Mouse (Mus musculus) lung, embryonic 14.5 days (tissue): ENCODE data around the gene Fam81a. TPM values are rescaled to one million over a fixed set of nuclear protein-coding genes. Genes with fewer than 3 reads are reported as not detected.
A peak's percentile ranks its signal among the peaks of the same experiment; 100 is the strongest.

Source experiments
- ATAC-seq: fragments of 200-750 bp; cut with Nextera tagmentation; 2 replicates; pipeline ENCODE4 v1.8.0; 2017; ENCODE audit warnings: mild to moderate bottlenecking, moderate TSS enrichment, moderate library complexity; ENCODE audit not compliant: insufficient read depth
- DNase-seq: peaks from one replicate; pipeline ENCODE4 v3.0.0-alpha.2; 2015
- H3K27ac ChIP-seq: fragments of 300-500 bp; sonication (generic); 2 replicates; pipeline ENCODE4 v1.5.1; 2014; ENCODE audit warnings: low read depth, mild to moderate bottlenecking, moderate library complexity
- H3K27me3 ChIP-seq: fragments of 300-500 bp; sonication (generic); 2 replicates; pipeline ENCODE4 v1.6.1; 2014; ENCODE audit warnings: low read length, control low read depth; ENCODE audit not compliant: insufficient read depth
- H3K36me3 ChIP-seq: fragments of 300-500 bp; sonication (generic); 2 replicates; pipeline ENCODE4 v1.6.1; 2014; ENCODE audit warnings: control low read depth; ENCODE audit not compliant: insufficient read depth
- H3K4me1 ChIP-seq: fragments of 300-500 bp; sonication (generic); 2 replicates; pipeline ENCODE4 v1.6.1; 2014; ENCODE audit warnings: antibody characterized with exemption, control low read depth; ENCODE audit not compliant: insufficient read depth
- H3K4me2 ChIP-seq: fragments of 300-500 bp; sonication (generic); 2 replicates; pipeline ENCODE4 v1.6.1; 2014; ENCODE audit warnings: mild to moderate bottlenecking
- H3K4me3 ChIP-seq: fragments of 300-500 bp; sonication (generic); 2 replicates; pipeline ENCODE4 v1.5.1; 2014; ENCODE audit warnings: low read depth, low read length
- H3K9ac ChIP-seq: fragments of 300-500 bp; sonication (generic); 2 replicates; pipeline ENCODE4 v1.6.1; 2014
- H3K9me3 ChIP-seq: fragments of 300-500 bp; sonication (generic); 2 replicates; pipeline ENCODE4 v1.6.1; 2016; ENCODE audit warnings: low read depth, low read length, control low read depth
- CTCF ChIP-seq: IDR thresholded peaks from 2 replicates; pipeline ENCODE4 v1.5.1; 2016; ENCODE audit warnings: antibody characterized with exemption, low read depth
- WGBS: fragments of 180-500 bp; shearing (Covaris S2); extraction: QIAGEN DNeasy Blood & Tissue Kit; methylation state at CpG from one replicate; pipeline ENCODE4 v1.1.7; 2014; 5-methylcytosine and 5-hydroxymethylcytosine counted together
- polyA plus RNA-seq: library from polyadenylated mRNA; unstranded; fragments of >200 nt; fragmentation: Nextera tagmentation; extraction: Ambion mirVana; gene quantifications from 2 replicates; pipeline ENCODE4 v1.2.1, GENCODE M21; 2014

Fam81a gene
- 4.2 and 6.0 TPM in 2 replicates for polyA plus RNA-seq

DNA sequence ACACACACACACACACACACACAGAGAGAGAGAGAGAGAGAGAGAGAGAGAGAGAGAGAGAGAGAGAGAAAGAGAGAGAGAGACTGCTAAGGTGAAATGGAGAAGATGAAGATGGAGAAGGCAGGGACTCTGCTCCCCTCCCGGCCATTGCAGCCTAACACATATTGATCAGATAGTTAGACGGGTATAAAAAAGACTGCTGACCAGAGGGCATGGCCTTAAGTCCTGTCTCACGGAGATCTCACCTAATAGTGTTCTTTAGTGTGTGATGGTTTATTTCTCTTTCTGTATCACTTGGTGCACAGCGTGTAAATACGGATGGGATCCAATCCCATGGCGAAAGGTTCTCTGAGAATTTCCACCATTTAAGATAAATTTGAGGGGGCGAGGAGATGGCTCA, at the start of gene Fam81a:
Fam81a (minus strand) TSS at position 101 of the 400 bp plus-strand sequence.
- Histone ChIP-seq H3K4me3 (peak within 1 kb of the TSS; percentile 60), H3K36me3 (no peaks in the 10 kb centered on the region), H3K4me1 (peaks cover 4% of the 10 kb centered on the region; the same call in 1 of the 2 replicates), H3K27ac (no peak within 1 kb of the TSS), H3K9me3 (no peaks in the 10 kb centered on the region), H3K27me3 (peaks cover 13% of the 10 kb centered on the region), H3K4me2 (peak within 1 kb of the TSS; percentile 99), H3K9ac (peak within 1 kb of the TSS; percentile 54)
- ATAC-seq (no peak), DNase-seq (no peak)
- no peak for TF ChIP-seq CTCF
- WGBS: 45% methylated on average over 7 of the region's 7 CpGs

DNA sequence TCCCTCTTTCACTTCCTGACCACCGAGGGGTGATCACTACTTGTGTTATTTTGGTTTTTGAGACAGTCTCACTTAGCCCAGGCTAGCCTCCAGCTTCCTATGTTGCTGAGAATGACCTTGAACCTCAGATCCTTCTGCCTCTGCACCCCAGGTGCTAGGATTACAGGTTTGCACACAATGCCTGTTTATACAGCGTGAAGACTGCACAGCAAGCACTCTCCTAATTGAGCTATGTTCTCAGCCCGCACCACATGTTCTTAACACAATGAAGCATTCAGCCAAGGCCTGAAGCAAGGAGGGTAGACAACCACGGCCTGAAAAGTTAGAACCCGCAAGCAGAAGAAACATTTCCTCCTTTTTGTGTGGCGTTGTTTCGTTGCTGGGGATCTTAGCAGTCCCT, 40.3 kb upstream of the Fam81a start:
- H3K4me3 ChIP-seq: no peak overlapping the region
- H3K9me3 ChIP-seq: no peaks in the 10 kb centered on the region
- DNase-seq: no peak
- H3K27me3 ChIP-seq: no peaks in the 10 kb centered on the region
- 67% methylated on average over 7 of the region's 7 CpGs for WGBS
- no peak overlapping the region for H3K27ac ChIP-seq
- no peaks in the 10 kb centered on the region for H3K4me1 ChIP-seq
- TF ChIP-seq CTCF: no peak
- ATAC-seq: no peak
- H3K4me2 ChIP-seq: no peak overlapping the region
- no peak overlapping the region for H3K9ac ChIP-seq
- H3K36me3 ChIP-seq: no peaks in the 10 kb centered on the region

DNA sequence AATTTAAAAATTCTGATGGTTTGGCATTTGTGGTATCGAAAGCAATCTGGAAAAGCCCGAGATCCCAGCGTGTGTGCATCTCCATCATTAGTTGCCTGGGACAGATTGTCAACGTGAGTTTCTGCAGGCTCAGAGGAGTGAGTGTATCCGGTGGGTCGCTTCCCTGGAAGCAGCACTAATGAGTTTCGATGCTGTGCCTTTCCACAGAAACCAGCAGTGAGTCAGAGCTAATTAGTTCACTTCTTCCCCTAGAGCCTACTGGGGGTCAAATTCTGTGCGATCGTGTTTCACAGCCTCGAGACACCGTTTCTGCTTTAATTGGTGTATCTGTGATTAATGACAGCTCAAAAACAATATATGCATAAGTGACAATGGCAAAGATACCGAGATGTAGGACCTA, 39.4 kb upstream of the Fam81a start:
- DNase-seq: no peak
- 67% methylated on average over 12 of the region's 12 CpGs for WGBS
- no peak for ATAC-seq
- no peak overlapping the region for H3K4me2 ChIP-seq
- H3K27ac ChIP-seq: no peak overlapping the region
- H3K9me3 ChIP-seq: no peaks in the 10 kb centered on the region
- no peaks in the 10 kb centered on the region for H3K36me3 ChIP-seq
- H3K4me1 ChIP-seq: no peaks in the 10 kb centered on the region
- H3K4me3 ChIP-seq: no peak overlapping the region
- no peak for TF ChIP-seq CTCF
- H3K9ac ChIP-seq: no peak overlapping the region
- no peaks in the 10 kb centered on the region for H3K27me3 ChIP-seq

DNA sequence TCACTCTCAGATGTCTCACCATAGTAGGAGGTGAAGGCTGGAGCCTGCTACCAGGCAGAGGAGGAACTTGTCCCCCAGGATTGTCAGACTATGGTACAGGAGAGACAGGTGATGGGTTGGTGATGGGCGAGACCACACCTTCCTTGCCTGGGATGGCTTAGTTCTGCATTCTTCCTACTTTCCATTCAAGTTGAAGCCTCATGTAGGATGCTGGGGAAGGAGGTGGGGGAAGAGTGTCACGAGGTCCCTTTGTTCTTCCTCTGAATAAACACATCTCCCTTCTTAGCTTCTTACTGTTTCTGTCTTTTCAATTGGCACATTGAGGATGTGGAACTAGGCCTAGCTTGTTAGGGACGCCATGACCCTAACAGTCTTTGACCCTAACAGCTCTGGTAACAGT, 33.9 kb upstream of the Fam81a start:
- no peak overlapping the region for H3K4me3 ChIP-seq
- ATAC-seq (no peak), DNase-seq (no peak)
- TF ChIP-seq CTCF: no peak
- H3K9ac ChIP-seq: no peak overlapping the region
- no peaks in the 10 kb centered on the region for H3K27me3 ChIP-seq
- H3K27ac ChIP-seq: no peak overlapping the region
- 73% methylated on average over 3 of the region's 3 CpGs for WGBS
- no peaks in the 10 kb centered on the region for H3K9me3 ChIP-seq
- no peaks in the 10 kb centered on the region for H3K4me1 ChIP-seq
- no peak overlapping the region for H3K4me2 ChIP-seq
- H3K36me3 ChIP-seq: no peaks in the 10 kb centered on the region

DNA sequence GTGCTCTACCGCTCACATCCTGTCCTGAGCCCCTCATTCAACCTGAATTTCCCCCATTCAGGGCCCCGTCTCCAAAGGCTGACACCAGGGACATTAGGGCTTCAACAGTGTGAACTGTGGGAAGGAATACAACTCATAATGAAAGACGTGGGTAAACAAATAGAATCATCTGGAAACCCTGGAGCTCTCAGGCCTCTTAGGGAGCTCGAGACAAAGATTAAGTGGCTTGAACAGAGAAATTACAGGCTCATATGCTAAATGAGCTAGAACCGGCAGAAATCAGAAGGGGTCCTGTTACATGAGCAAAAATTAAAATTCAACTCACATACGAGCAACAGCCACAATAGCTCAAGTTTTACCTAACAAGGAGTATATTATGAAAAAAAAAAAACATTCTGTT, 32.5 kb upstream of the Fam81a start:
- Histone ChIP-seq H3K9me3 (no peaks in the 10 kb centered on the region), H3K4me2 (no peak overlapping the region), H3K27me3 (no peaks in the 10 kb centered on the region), H3K4me1 (no peaks in the 10 kb centered on the region), H3K9ac (no peak overlapping the region), H3K4me3 (no peak overlapping the region), H3K36me3 (no peaks in the 10 kb centered on the region), H3K27ac (no peak overlapping the region)
- no peak for TF ChIP-seq CTCF
- ATAC-seq: no peak
- DNase-seq: no peak
- WGBS: 31% methylated on average over 6 of the region's 6 CpGs

DNA sequence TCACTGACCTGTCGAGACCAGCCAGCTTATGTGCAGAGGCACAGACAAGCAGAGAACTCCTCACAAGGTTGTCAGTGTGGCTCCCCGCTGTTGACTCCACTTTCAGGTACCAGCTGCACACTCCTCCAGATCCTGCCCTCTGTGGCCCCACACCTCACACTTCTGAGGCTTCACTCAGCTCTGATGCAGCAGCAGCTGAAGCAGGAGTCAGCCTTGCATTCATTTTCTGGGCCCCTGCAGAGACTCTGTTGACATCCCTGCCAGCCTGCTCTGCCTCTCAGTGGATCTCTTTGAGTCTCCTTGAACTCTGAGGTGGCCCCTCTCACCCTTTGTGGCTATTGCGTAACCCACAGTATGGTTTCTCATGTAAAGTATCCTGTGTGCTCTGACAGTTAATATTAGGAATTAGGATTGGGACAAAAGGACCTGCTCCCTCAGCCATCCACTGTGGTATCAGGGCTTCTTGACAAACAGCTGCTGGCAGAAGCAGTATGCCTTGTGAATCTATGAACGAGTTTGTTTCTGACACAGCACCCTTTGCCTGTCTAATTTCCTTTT, 32.0 kb upstream of the Fam81a start:
- no peaks in the 10 kb centered on the region for H3K4me1 ChIP-seq
- H3K9me3 ChIP-seq: no peaks in the 10 kb centered on the region
- H3K9ac ChIP-seq: no peak overlapping the region
- no peak overlapping the region for H3K27ac ChIP-seq
- no peaks in the 10 kb centered on the region for H3K27me3 ChIP-seq
- no peak for DNase-seq
- H3K36me3 ChIP-seq: no peaks in the 10 kb centered on the region
- H3K4me2 ChIP-seq: no peak overlapping the region
- 46% methylated on average over 4 of the region's 4 CpGs for WGBS
- TF ChIP-seq CTCF: no peak
- H3K4me3 ChIP-seq: no peak overlapping the region
- no peak for ATAC-seq

DNA sequence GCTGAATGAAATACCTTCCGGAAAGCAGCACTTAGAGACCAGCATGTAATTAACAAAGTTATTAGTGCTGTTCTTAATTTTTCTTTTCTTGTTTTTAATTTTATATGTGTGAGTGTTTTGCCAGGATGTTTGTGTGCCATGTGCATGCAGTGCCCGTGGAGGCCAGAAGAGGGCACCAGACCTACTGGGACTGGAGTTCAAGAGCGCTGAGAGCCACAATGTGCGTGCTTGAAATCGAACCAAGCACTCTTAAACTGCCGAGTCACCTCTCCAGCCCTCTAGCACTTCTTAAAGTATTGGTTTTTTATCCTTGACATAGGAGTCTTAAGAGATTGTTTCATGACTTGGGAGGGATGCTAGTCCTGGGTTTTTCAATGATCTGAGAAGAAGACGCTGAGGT, 26.6 kb upstream of the Fam81a start:
- ATAC-seq: no peak
- no peaks in the 10 kb centered on the region for H3K36me3 ChIP-seq
- H3K4me3 ChIP-seq: no peak overlapping the region
- no peaks in the 10 kb centered on the region for H3K27me3 ChIP-seq
- WGBS: 79% methylated on average over 7 of the region's 7 CpGs
- TF ChIP-seq CTCF: peak; percentile 61
- H3K4me1 ChIP-seq: no peaks in the 10 kb centered on the region
- H3K9ac ChIP-seq: no peak overlapping the region
- no peak overlapping the region for H3K4me2 ChIP-seq
- peak; percentile 7 for DNase-seq
- no peak overlapping the region for H3K27ac ChIP-seq
- H3K9me3 ChIP-seq: no peaks in the 10 kb centered on the region

DNA sequence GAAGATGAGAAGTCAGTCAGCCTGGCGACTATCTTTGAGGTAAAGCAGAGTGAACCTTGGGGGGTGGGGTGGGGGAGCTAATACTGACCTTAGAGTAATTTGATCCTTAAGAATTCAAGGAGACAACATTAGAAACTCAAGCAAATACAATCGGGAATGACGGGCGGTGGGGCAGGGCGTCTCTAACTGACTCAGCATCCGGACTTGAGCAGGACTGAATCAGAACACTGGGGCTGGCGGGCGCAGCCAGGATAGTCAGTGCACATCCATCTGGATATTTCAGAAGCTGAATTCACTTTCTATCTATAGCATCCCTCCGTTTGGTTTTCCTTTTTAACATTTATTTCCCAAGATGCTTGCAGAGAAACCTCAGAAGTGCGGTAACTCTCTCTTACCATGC, 17.7 kb upstream of the Fam81a start:
- Histone ChIP-seq H3K27ac (no peak overlapping the region), H3K27me3 (no peaks in the 10 kb centered on the region), H3K36me3 (no peaks in the 10 kb centered on the region), H3K9me3 (no peaks in the 10 kb centered on the region), H3K9ac (no peak overlapping the region), H3K4me1 (no peaks in the 10 kb centered on the region), H3K4me3 (no peak overlapping the region), H3K4me2 (no peak overlapping the region)
- WGBS: 59% methylated on average over 10 of the region's 10 CpGs
- DNase-seq (no peak), ATAC-seq (no peak)
- TF ChIP-seq CTCF: no peak
